Mouse (Mus musculus) cerebellum, postnatal 36 days (tissue): Measurements from ENCODE around the gene Ube2cbp.
A peak's percentile ranks its signal among the peaks of the same experiment; 100 is the strongest.

Experiments
- DNase-seq, 2 experiments: peaks; one replicate each; pipeline ENCODE4 v3.0.0; 2021 to 2022; ENCODE audit warnings: mixed read lengths in 2 of 2

The Ube2cbp gene

DNA sequence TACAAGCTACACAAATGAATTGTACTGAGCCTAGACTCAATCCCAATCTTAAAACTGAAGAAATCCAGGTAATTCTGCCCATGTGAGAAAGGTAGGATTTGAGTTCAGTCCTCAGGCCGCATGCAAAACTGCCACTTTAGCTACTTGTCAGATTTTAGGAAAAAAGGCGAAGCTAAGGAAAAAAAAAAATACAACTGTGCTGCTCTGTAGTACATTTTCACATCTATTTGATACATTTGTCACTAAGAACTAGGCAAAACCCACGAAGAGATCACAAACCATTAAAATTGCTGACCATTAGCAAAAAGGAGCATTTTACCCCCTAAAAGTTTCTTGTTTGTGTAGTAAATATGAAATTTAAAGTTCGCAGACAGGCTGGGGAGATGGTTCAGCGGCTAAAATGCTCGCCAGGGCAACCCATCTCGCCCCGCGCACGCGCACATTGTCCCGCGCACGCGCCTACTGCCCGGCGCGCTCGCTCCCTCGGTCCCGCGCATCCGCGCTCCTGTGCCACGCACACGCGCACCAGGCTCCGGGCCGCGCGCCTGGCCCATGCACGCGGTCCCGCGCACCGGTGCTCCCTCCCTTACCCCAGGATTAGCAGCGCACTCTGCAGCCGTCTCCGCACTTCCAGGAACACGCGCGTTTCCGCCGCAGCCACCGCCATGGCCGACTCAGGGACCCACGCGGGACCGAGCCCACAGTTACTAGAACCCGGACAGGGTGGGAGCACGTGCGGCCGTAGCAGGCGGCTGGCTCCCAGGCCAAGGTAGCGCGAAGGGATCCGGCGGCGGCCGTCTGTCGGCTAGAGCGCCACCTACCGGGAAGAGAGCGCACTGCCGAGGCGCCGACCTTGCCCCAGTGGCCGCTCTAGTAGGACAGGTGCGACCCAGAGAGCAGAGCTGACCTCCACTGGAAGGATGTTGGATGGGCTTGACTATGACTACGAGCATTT lies at the start of gene Ube2cbp:
Gene Ube2cbp (minus strand): TSS at position 800 of the 955 bp plus-strand sequence.
- DNase-seq = peak; percentile 91

DNA sequence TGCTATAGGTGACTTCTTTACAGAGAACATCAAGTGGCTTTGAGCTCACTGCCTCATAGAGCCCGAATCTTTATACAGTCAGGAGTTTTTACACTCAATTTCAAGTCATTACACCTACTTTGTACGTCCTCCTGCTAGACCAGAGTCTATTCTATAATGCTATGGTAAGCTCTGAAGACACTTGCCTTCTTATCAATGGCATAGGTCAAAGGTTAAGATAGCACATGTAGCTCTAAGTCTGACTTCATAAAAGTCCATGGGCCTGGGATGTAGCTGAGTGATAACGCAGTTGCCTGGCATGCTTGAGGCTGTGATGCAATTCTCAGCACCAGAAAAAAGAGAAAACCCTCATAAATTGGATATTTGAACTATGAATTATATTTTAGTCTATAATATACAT lies 49.6 kb upstream of the Ube2cbp start:
- no peak for DNase-seq

DNA sequence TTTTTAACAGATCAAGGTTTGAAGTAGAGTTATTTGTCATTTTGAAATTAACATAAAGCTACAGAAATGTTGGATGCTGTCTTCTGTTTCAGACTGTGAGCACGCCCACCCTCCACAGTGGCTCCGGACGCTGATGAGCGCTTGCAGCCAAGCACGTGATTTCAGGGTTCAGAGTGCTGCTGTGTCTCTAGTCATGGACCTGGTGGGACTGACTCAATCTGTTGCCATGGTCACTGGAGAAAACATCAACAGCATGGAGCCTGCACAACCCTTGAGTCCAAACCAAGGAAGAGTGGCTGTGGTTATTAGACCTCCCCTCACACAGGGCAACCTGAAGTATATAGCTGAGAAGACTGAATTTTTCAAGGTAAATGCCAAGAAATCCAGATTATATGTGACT lies 49.0 kb upstream of the Ube2cbp start:
- DNase-seq = no peak

DNA sequence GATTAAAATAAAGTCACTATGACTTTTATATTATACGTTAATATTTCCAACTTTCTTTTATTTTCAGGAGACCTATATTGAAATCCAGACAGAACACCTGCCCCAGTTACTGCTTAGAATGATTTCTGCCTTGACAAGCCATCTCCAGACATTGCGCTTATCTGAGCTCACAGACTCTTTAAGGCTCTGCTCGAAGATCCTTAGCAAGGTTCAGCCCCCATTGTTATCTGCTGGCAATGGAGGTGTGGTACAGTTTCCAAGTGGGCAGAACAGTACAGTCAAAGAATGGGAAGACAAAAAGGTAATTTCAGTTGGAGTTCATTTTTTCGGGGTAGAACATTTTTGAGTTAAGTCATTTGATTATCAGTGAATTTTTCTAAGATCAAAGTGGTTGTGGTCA lies 42.7 kb upstream of the Ube2cbp start:
- no peak for DNase-seq

DNA sequence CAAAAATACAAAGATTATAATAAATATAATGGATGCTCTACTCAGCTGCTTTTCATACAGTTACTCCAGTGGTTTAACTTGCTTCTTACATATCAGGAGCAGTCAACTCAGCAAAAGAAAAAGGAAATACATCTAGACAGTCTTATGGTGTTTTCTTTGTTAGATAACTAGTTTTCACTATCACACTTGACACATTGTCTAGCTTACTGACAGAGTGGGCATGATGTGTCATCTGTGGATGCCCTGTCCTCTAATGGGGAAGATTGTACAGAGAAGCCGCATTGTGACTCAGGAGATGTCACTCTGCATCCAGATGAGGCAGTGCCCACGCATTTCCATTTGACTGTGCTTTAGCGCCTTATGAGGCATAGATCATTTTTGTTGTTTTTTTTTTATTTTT lies 34.3 kb upstream of the Ube2cbp start:
- no peak for DNase-seq

DNA sequence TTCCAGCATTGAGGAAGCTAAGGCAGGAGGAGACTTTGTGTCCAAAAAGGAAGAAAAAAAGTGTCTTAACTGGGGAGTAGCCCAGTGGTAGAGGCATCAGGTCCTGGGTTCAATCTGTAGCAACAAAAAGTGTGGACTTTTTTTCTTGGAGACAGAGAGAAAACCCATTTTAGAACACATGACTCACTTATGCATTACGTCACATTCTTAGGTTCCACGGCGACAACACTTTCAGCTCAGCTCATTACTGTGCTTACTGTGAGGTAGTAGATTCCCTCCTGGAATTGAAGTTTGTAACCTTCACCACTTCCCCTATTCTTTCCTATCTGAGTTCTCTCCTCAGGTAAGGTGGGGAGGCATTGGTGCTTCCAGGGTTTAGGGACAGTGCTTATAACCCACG lies 31.5 kb upstream of the Ube2cbp start:
- DNase-seq = no peak

DNA sequence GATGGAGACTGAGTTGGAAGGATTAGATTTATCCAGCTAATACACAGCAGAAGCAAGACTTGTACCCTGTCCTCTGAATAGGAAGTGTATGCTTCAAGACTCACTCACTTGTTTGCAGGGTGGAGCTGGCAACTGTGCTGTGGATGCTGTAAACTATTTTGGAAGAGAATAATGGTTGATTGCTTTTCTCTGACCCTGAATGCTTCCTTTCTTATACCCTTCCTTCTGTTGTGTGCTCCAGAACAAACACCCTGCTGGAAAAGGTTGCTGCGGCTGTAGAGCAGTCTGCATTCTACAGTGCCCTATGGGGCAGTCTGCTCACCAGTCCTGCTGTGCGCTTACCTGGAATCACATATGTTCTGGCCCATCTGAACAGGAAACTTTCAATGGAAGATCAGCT lies 27.0 kb upstream of the Ube2cbp start:
- DNase-seq = peak in 1 of 2 experiments; percentile 8

DNA sequence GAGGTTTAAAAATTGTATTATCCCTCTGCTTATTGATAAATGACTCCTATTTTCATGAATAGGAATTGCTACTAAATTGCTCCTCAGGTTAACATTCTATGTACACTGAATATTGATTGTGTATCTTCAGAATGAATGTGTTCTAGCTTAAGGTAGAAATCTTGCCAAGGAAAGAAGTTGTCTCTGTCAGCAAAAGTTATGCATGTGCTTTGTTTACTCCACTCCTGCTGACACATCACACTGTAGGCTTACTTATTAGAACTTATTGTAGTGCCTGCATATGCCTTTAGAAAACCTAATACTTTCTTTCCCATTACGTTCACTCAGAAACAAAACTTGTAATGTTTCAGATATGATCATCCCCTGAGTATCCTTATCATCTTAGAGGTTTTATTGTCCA lies 17.5 kb upstream of the Ube2cbp start:
- no peak for DNase-seq

DNA sequence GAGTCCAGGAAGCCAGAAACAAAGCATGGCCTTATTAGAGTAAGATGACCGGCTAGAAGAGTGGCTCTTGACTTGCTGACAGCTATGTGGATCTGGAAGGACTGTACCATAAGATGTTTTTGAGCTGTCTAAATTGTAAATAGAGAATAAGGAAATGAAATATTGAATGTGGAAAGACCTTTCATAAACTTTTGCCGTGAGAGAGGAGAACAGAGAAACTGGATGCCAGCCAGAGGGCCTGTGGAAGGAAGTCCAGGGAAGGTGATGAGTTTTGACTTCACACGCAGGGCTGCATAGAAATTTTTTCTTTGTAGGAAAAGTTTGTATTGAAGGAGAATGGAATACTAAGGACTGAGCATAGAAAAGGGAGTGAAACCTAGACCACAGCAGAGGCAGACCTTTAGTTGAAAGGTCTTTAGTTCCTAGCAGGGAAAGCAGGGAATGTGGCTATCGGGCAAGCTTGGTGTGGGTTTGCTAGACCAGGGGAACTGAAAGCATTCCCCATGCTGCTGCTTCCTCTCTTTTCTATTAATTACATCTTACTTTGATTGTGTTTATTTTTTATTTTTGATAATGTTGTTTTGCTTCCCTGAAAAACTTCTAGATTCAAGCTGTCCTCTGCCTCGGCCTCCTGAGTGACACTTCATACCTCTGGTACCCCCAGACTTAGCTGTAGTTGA lies 13.8 kb upstream of the Ube2cbp start:
- no peak for DNase-seq

DNA sequence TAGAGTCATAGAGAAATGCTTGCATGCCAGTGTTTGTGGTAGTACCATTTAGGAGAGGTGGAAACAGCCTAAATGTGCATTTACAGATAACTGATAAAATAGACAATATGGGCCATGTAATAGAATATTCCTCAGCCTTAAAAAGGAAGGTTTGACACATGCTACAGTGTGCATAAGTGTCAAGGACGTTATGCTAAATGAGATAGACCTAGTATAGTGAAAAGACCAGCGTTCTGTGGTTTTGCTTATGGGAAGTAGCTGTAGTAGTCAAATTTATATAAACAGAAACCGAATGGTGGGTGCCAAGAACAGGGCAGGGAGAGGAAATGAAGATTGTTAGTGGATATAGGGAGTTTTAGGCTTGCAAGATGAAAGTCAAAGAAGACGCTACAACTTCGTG lies 12.0 kb upstream of the Ube2cbp start:
- no peak for DNase-seq

DNA sequence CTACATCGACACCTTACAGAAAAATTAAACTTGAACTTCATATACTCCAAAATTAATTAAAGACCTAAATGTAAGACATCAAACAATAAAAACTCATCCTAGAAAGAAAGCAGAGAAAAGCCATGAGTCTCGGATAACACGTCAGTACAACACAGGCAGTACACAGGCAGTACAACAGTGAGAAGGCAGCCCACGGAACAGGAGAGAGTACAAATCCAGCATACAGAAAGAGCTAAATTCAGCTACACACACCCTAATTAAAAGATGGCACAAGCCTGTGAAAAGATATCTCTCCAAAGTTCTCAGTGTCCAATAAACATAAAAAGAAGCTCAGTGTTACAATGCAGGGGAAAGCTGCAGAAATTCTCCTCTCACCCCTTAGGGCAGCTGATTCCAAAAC lies 11.2 kb upstream of the Ube2cbp start:
- no peak for DNase-seq

DNA sequence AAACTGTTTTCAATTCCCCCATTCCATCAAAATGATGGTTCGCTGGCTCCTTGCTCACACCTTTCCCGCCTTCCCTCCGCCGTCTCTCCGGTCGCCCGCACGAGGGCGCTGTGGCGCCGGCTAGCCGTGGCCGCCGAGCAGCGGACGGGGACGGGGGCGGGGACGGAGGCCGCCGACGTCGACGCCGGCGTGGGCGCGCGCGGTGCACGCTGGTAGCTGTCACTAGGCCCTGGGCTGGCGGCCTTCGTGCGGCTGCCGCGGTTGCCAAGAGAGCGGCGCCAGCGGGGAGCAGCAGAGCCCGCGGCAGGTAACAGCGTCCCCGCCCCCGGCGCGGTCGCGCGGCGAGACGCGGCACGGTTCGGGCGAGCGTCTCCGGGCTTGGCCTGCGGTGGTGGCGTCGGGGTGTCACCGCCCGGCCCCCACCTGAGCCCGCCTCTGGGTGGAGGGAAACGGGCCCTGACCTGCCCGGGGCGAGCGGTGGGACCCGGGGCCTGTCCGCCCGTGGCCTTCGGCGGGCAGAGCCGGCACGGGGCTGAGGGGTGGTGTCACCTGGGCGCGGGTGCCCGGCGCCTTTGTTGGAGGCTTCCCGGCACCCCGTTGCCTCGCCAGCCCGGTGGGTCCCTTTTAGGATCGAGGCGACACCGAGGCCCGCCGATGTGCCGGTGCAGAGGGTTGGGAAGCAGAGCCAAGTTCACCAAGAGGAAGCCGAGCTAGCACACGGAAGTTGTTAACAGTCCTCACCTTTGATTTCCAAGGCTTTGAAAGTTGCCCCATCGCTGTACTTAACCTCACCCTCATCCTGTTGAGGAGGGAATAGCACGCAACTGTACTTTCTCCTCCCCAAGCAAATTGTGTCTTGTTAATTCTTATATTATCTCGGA lies 2.5 kb upstream of the Ube2cbp start, which contains the start of gene Dop1a:
Gene Dop1a (plus strand): TSS at position 165 of the 881 bp plus-strand sequence.
- DNase-seq = peak; percentile 90 to 94

DNA sequence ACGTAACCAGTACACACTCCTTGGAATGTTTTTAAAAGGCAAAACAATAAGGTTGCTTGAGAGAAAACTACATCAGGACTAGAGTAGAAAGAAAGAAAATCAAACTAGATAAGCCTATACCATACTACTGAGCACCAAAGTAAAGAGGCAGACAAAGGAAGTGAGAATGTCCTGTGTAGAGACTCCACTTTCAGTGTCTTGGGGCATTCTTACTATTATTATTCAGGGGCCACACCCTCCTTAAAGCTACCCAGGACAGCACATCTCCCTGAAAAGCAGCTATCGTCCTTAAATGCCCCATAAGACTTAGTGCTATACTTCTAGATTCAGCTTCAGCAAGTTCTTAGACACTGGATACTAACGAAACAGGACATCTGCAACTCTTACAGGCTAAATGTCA lies 11.1 kb downstream of the Ube2cbp start:
- no peak for DNase-seq

DNA sequence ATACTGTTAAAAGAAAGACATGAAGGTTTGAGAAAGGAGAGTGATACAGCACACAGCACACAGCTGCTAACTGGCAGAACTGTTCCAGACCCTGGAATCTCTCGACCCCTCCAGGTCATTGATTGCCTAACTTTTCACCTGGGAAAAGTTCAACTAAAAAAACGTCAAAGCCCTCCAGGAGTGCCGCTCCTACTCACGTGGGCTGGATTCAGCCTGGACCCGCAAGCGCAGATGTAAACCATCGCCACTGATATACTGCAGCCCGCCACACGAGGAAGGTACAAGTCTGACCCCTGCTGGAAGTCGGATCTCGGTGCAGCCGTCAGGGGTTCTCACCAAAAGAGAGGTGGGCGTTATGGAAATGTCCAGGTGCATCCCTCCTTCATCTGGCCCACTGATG lies 13.1 kb downstream of the Ube2cbp start:
- peak; percentile 53 to 56 for DNase-seq

DNA sequence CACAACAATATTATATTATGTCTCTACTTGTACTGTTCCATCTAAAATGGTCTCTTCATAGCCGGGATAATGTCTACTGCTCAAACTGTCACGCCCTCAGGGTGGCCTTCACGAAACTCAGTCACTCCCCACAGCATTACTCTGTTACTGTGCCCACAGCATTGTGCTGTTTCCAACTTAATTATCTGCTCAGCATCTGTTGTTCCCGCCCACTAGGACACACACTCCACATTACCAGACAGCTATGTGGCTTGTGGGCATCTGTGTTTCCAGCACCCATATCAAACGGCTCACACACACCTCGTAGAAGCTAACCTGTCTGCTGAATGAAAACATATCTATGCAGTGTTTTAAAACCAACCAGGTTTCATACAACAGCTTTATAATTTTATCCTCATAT lies 13.7 kb downstream of the Ube2cbp start:
- no peak for DNase-seq

DNA sequence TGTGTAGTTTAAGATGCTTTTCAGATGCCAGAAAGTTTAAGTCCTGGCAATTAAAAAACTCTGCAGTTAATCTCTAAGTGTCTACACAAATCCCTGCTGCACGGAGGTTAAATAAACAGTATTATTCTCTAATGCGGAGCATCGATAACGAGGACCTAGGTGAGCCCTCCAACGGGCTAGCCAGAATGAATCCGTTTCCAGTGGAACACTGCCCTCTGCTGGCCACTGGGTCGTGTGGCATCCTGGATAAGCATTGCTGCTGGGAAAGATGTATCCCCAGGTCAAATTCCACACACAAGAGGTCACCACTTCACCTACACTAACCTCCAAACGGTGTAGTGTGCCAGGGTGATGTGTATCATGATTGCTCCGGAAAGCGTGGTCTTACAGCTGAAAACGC lies 15.2 kb downstream of the Ube2cbp start:
- peak; percentile 82 to 87 for DNase-seq

DNA sequence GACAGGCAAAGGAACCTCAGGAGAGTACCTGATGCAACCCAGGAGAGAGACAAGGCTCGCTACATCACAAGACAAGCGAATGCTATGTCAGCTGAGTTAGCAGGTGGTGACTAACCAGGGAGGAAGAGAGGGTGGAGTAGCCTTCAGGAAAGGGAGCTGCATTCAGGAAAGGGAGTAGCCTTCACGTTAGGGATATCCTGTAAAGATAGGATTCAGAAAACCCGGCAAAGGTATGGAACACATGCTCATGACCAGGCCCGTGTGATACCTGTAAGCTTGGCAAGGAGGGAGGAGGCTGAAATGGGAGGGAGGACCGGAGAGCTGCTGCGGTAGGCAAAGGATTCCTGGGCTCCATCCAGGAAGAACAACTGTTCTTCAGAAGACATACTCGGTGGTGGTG lies 17.3 kb downstream of the Ube2cbp start:
- DNase-seq = no peak

DNA sequence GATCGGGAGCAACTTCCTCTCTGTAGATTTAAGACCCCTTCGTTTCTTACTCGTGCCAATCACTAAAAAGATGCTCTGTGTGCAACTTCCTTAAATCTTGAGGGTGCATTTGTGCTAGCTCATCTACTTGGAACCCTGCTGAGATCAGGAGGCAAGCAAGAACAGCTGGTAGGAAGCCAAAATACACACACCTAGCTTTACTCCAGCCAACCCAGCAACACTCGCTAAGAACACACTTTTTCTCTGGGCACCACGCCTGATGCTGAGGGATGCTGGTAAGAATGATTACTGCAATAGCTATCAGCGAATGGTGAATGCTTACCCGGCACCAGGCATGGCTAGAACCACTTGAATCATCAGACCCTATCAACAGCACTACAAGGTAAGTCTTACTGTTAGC lies 17.9 kb downstream of the Ube2cbp start:
- no peak for DNase-seq

DNA sequence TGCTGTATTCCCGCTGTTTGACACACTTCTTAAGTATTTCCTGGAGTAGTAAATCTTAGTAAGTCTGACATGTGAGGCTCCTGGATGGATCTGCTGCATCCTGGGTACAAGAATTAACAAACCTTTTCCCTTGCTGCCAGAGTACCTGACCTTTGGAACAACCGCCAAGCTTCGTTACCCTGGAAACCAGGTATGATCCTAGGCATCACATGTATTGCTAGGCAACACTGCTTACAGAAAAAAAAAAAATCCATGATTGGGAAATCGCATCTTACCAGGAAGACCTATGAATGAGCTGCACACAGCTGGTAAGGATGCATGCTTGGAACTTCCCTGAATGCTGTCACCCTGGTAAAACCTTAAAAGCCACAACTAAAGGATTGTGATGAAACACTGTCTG lies 22.5 kb downstream of the Ube2cbp start:
- DNase-seq = no peak

DNA sequence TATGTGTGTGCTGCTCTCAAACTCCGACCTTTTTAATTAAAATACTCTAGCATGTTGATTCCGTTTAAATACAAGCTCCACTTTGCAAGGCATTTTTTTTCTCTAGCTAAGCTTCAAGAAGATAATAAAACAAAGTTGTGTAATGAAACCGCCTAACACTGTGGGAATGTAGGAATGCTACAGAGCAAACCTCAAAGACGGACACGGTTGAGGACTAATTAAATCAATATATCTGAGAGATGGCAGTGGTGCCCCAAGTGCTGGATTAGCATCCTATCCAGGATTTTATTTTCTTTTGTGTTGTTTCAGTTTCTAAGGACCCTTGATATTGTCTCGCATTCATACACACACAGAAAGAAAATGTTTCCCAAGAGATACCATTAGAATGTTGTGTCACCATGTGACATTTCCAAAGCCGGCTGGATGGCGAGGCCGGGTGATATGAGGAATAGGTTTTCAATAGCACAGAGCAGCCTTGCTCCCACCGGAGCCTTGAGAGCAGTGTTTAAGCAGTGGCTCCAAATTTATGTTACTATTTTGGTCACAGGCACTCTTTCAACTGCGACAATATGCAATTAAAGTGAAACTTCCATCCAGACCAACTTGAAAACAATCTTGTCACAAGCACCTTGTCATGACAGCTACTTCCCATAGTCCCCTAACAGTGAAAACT lies 26.3 kb downstream of the Ube2cbp start:
- no peak for DNase-seq

DNA sequence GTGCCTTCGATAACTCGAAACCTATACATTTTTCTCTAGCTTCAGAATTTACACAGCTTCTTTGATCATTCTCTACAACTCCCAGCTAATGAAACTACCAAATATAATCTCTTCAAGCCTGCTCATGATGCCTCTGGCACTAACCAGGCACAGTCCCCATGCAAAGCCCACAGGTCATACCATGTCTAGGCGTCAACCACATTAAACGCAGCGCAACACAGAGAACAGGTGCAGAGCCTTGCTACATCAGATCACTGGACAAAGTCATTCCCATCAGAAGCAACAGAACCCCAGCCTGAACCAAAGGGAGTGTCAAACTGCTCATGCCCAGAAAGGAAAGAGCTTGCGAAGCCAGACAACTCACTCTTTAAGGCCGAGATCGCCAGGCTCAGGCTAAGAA lies 28.1 kb downstream of the Ube2cbp start:
- no peak for DNase-seq

DNA sequence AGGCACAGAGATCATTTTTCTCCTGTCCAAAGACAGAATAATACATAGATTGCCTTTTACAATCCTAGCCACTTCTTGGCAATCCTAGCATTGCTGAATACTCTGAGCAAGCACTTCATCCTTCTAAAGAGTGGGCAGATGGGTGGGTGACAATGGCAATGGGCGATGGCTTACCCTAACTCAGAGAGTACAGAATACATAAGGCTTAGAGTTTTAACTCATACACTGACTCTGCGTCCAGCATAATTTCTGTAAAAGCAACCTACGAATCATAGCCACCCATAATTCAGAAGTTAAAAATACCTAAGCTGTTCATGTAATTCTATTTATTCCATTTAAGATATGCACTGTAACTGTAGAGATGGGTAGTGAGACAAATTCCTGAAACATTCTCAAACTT lies 29.2 kb downstream of the Ube2cbp start:
- no peak for DNase-seq

DNA sequence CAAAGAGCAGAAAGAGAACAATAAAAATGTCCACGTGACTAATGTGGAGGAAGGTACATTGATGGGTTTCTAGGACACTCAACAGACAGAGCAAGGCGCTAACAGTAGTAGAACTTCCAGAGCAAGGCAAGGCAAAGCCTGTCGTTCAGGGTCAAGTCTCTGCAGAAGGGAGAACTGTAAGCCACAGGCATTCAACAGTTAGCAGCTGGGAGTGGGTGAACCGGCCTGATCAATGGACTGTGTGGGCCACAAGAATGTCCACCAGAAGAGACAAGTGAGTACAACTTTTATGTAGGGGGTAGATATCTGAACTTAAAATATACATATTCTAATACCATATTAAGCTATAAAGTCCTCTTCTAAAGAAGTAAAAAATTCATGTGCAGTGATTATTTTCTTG lies 41.4 kb downstream of the Ube2cbp start:
- DNase-seq = no peak
